Mouse (Mus musculus) mouse embryonic stem cell (cell line): ENCODE measurements around the gene Ctnnd2.

Source experiments
- in situ Hi-C, 2 experiments: fragments of 300-500 bp; cut with MboI; formaldehyde crosslinking; loops; 1 replicate in 1 of 2; 3 replicates in 1 of 2; pipeline ENCODE4 v1.14.3; 2019 to 2020; ENCODE audit warnings: low sequenced_read_pairs in 2 of 2, low pct_unique_long_range_greater_than_20kb in 1 of 2, mixed read lengths in 1 of 2; ENCODE audit not compliant: unreplicated experiment in 1 of 2

Gene Ctnnd2

DNA sequence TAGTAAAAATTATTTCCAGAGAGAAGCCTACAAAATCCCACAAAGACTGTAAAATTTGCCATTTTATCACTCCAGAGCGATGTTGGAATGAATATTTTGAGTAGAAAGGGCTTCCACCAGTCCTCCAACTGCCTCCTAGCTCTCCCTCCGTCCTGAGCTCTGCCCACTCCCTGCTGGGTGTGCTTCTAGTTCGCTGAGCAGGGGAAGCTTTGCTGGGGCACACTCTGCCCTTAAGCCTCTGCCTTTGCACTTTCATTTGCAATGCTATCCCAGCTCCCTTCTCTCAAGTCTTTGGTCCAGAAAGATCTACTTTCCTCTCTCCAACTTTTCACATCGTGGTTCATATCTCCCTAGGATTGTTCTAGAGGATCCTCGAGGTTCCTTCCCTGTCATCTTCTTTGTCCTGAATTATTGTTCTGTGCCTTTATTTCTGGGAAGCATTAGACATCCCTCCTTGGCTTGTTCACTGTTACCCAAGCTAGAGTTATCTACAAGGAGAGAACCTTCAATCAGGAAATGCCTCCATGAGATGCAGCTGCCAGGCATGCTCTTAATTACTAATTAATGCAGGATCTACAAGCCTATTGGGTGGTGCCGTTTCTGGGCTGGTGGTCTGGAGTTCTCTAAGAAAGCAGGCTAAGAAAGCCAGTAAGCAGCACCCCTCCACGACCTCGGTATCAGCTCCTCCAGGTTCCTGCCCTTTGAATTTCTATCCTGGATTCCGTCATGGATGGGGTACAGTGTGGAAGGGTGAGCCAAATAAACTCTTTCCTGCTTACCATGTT is 288.1 kb downstream of the Ctnnd2 start:
- in situ Hi-C loops: no loop called here

DNA sequence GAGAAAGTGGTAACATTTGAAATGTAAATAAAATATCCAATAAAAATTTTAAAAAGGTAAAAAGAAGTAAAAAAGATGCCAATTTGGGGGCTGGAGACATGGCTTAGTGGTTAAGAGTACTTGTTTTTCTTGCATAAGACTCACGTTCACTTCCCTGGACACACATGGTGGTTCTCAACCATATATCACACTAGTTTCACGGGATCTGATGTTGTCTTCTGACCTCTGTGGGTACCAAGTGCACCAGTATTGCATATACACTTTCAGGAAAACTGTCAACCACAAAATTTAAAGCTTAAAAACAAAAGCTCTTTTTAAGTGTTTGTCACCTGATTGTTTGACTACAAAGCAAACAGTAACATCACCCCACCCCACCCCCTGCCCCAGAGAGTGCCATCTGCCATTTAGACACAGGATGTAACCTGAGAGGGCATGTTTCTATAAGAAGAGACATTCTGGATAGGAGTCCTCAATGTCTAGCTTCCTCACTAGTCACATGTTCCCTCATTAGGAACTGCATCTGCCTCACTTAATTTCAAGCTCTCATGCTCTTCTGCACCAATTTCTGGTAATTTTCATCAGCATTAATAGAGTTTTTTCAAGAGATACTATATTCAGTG is 290.5 kb downstream of the Ctnnd2 start:
- in situ Hi-C loops: no loop called here

DNA sequence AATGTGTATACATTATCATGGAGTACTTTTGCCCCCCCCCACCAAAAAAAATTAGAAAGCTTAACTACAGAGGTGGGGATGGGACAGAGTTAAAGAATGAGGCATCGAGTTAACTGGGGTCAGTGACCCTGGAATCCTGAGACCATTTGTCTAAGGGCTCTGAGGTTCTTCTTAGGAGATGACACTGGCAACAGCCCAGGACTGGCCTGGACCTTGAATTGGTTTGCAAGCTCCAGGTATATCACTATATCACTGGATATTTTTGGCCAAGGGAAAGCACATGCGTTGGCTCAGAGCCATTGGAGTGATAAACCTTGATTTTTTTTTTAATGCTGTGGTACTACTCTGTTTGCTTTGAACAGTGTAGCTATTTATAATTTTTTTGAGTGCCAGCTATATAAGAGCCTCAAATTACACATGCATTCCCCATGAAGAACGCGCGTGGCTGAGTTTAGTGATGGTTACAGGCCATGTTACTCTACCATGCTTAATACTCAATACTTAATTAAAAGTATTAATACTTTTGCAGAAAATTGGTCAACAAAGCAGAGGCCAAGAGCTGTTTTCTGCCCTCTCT is 291.2 kb downstream of the Ctnnd2 start:
- in situ Hi-C loops: no loop called here

- in situ Hi-C loops: no loop called here
Observed at GRCm38 (mm10) chr15:30466950-30467543, 294.7 kb downstream of the Ctnnd2 start.

GRCm38 (mm10) chr15:30468773-30469172 is 296.4 kb downstream of the Ctnnd2 start:
- in situ Hi-C loops: no loop called here

- in situ Hi-C loops: no loop called here
Observed at GRCm38 (mm10) chr15:30471280-30471966, 299.0 kb downstream of the Ctnnd2 start.

GRCm38 (mm10) chr15:30480676-30481075 is 308.3 kb downstream of the Ctnnd2 start:
- in situ Hi-C loops: no loop called here

DNA sequence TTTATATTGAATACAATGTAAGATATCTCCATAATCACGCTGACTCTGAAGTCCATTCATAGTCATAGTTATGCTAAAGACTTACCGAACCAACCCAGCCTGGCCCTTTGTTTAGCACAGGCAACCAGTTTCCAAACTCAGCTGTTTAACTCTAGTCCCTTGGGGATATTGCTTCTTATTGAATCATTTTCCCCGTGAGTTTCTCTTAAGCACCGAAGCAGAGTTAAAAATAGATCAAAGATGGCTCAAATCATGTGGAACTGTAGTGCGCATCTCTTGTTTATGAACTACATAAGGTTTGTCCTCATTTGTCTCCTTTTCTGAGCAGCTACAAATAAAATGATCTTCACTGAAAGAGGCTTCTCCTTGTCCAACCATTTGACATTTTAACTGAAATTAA is 334.1 kb downstream of the Ctnnd2 start:
- in situ Hi-C loops: no loop called here

- in situ Hi-C loops: no loop called here
Observed at GRCm38 (mm10) chr15:30512467-30512866, 340.1 kb downstream of the Ctnnd2 start.

- in situ Hi-C loops: no loop called here
Observed at GRCm38 (mm10) chr15:30513122-30513521, 340.7 kb downstream of the Ctnnd2 start.

DNA sequence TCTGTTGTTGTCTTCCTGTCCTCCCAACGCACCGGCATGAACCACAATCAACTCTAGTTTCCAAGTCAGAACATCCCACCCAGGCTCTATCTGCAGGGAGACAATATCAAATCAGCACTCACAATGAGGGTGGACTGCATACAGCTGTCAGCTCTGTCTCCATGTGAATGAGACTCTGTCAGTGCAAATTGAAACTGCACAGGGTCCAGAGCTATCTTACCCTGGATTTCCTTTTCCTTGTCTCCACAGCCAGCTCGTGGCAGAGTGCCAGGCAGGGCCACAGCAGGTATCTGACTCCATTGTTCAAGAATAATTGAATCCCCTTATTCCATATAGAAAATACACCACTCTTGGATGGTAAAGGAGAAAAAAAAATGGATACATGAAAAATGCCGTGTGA is 343.0 kb downstream of the Ctnnd2 start:
- in situ Hi-C loops: no loop called here

DNA sequence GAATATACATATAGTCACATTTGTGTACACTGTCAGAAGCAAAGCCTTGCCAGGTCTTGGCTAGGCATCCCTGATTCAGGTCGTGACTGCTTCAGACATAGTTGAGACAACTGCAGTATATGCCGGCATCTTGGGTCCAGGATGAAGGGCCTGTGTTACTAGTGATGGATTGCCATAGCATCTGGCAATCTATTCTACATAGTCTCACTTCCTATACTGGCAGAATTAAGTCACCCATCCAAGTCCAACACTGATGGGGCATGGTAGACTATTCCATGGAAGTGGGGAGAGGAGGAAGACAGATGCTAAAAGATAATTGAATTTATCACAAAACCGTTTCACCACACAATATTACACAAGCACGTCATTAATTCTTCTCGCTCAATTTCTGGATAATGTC is 369.1 kb downstream of the Ctnnd2 start:
- in situ Hi-C loops: no loop called here

DNA sequence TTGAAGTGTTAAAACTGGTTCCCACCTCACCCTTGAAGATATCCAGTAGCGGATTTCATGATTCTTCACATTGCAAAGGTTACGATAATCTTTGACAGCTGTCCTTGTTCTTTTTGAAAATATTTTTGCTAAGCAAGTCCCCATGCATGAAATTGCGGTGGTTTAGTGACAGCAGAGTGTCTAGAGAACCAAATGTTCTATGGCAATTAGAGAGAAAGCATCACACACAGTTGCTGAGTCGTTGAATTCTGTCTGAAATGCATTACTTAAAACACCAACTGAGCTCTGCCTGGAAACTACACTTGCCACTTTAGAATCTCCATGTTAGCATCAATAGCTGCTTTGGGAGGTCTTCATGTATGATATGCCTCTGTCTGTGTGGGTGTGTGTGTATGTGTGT is 375.9 kb downstream of the Ctnnd2 start:
- in situ Hi-C loops: no loop called here

DNA sequence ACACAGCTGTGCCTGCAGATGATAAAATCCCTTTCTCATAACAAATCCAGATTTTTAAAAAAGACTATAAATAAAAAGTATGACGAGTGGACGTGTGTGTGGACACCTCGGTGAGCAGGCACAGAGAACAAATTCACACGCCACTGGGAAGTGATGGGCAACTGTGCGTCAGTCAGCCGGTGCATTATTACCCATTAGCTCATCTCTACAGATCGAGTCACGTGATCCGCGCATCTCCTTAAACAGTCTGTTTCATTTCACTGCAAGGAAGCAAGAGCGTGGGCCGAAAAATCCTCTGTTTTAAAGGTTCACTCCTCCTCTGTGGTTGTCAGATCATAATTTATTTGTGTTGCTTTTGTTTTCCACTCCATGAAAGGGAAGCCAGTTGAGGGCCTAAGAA is 378.6 kb downstream of the Ctnnd2 start:
- in situ Hi-C loops: no loop called here

GRCm38 (mm10) chr15:30553910-30554406 is 381.6 kb downstream of the Ctnnd2 start:
- in situ Hi-C loops: no loop called here

- in situ Hi-C loops: no loop called here
Observed at GRCm38 (mm10) chr15:30555787-30556186, 383.4 kb downstream of the Ctnnd2 start.

GRCm38 (mm10) chr15:30562375-30562774 is 390.0 kb downstream of the Ctnnd2 start:
- in situ Hi-C loops: no loop called here

DNA sequence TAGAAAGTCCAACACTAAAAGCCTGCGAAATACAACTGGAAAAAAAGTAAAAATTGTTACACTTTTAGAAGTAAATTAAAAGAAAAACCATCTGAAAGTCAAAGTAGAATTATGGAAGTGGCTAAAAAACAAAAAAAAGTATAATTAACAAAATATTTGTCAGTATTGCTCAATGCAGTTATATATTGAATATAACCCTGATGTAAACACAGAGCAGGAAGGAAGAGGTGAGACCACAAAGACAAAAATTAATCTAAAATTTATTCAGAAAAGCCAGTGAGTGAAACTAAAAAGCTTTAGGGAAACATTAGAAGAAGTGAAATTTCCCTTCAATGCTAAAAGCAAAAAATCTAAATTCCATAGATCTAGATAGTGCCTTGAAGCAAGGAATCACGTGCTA is 392.2 kb downstream of the Ctnnd2 start:
- in situ Hi-C loops: no loop called here
